Mouse (Mus musculus) G1E (cell line): ENCODE measurements around the gene Zmat3.

Experiments used
- CTCF ChIP-seq: IDR thresholded peaks from 2 replicates; pipeline ENCODE4 v1.5.1; 2012; ENCODE audit warnings: low read depth, low read length, inconsistent platforms, mixed read lengths
- GATA1 ChIP-seq: IDR thresholded peaks from 2 replicates; pipeline ENCODE4 v1.6.1; 2012; ENCODE audit warnings: borderline replicate concordance, low read length, inconsistent platforms, mixed read lengths
- TAL1 ChIP-seq: conservative IDR thresholded peaks from 2 replicates; pipeline ENCODE4 v1.6.1; 2012; ENCODE audit warnings: low read depth, low read length, inconsistent platforms, mixed read lengths

DNA sequence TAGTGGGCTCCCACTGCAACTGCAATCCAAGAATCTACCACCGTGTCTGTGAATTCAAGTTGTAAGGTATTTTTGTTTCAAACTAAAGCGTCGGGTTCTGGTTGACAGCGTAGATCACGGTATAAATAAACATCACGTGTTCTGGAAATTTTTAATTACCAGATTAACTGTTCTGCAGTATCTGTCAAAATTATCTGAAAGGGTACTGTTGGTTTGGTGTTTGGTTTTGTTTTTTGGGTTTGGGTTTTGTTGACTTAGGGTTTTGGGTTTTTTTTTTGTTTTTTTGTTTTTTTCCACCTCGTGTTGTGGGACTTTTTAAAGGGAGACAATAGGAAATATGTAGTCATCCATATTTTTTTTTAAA is 32.3 kb upstream of the Zmat3 start:
- TF ChIP-seq CTCF = no peak
- no peak for TF ChIP-seq TAL1
- TF ChIP-seq GATA1 = no peak
